Mouse (Mus musculus): Measurements from ENCODE around the gene Tmem72.

The Tmem72 gene

GRCm38 (mm10) chr6:116643881-116644280, 72.8 kb downstream of the Tmem72 start:
- DNase-seq: no peak

GRCm38 (mm10) chr6:116642942-116643341, 73.8 kb downstream of the Tmem72 start:
- no peak for DNase-seq

GRCm38 (mm10) chr6:116639663-116640062, 77.0 kb downstream of the Tmem72 start:
- DNase-seq: no peak

- DNase-seq: no peak
Measured at GRCm38 (mm10) chr6:116638871-116639270, 77.8 kb downstream of the Tmem72 start.

GRCm38 (mm10) chr6:116637496-116637895, 79.2 kb downstream of the Tmem72 start:
- DNase-seq: no peak

- no peak for DNase-seq
Measured at GRCm38 (mm10) chr6:116636581-116637235, 80.0 kb downstream of the Tmem72 start.

- no peak for DNase-seq
Measured at GRCm38 (mm10) chr6:116635251-116636180, 81.2 kb downstream of the Tmem72 start.

GRCm38 (mm10) chr6:116633741-116634695, 82.7 kb downstream of the Tmem72 start:
- DNase-seq: no peak

GRCm38 (mm10) chr6:116632129-116632528, 84.6 kb downstream of the Tmem72 start:
- DNase-seq: peak; percentile 46

GRCm38 (mm10) chr6:116629766-116630165, 86.9 kb downstream of the Tmem72 start:
- no peak for DNase-seq
